Mouse (Mus musculus): ENCODE measurements at regions not wholly inside any gene's neighbourhood (a gene's known extent, or its start where the extent isn't known, plus 50 kb on each side); places are given as distances from the start of the nearest gene placed in this dataset.

GRCm38 (mm10) chr2:78987388-78987787 lies 119.5 kb downstream of the Ube2e3 start:
- Histone ChIP-seq H3K9ac (ENCODE audit: low read depth, low read length) (no peak overlapping the region), H3K4me3 (no peak overlapping the region), H3K27ac (no peak overlapping the region), H3K4me1 (ENCODE audit: control insufficient read depth, insufficient read depth, low read length) (no peaks in the 10 kb centered on the region), H3K79me2 (replicated peaks; ENCODE audit: control insufficient read depth, insufficient read depth, low read length) (no peaks in the 10 kb centered on the region), H3K36me3 (ENCODE audit: control insufficient read depth, insufficient read depth, low read length) (no peaks in the 10 kb centered on the region), H3K27me3 (ENCODE audit: control insufficient read depth, insufficient read depth, low read length) (no peaks in the 10 kb centered on the region)
- WGBS: 97% methylated on average over 3 of the region's 3 CpGs
- intact Hi-C loops (cut with DNase I): no loop called here
- no peak for DNase-seq
- no peak for TF ChIP-seq CTCF (IDR thresholded peaks at IDR 0.05)
- TF ChIP-seq POLR2A (IDR thresholded peaks at IDR 0.05; ENCODE audit: insufficient read depth, low read depth, low read length): no peak
- TF ChIP-seq EP300 (IDR thresholded peaks at IDR 0.05; ENCODE audit: insufficient read depth, low read depth, low read length): no peak

GRCm38 (mm10) chr2:78988224-78988623 lies 120.3 kb downstream of the Ube2e3 start:
- Histone ChIP-seq H3K27me3 (ENCODE audit: control insufficient read depth, insufficient read depth, low read length) (no peaks in the 10 kb centered on the region), H3K9ac (ENCODE audit: low read depth, low read length) (no peak overlapping the region), H3K27ac (no peak overlapping the region), H3K36me3 (ENCODE audit: control insufficient read depth, insufficient read depth, low read length) (no peaks in the 10 kb centered on the region), H3K79me2 (replicated peaks; ENCODE audit: control insufficient read depth, insufficient read depth, low read length) (no peaks in the 10 kb centered on the region), H3K4me1 (ENCODE audit: control insufficient read depth, insufficient read depth, low read length) (no peaks in the 10 kb centered on the region), H3K4me3 (no peak overlapping the region)
- no peak for DNase-seq
- TF ChIP-seq POLR2A (IDR thresholded peaks at IDR 0.05; ENCODE audit: insufficient read depth, low read depth, low read length): no peak
- no peak for TF ChIP-seq CTCF (IDR thresholded peaks at IDR 0.05)
- TF ChIP-seq EP300 (IDR thresholded peaks at IDR 0.05; ENCODE audit: insufficient read depth, low read depth, low read length): no peak
- WGBS: 89% methylated on average over 2 of the region's 2 CpGs
- intact Hi-C loops (cut with DNase I): no loop called here

GRCm38 (mm10) chr2:78994800-78995555 lies 127.1 kb downstream of the Ube2e3 start:
- no peaks in the 10 kb centered on the region for H3K27me3 ChIP-seq (ENCODE audit: control insufficient read depth, insufficient read depth, low read length)
- H3K4me3 ChIP-seq: no peak overlapping the region
- intact Hi-C loops (cut with DNase I): no loop called here
- DNase-seq: no peak
- no peaks in the 10 kb centered on the region for H3K79me2 ChIP-seq (replicated peaks; ENCODE audit: control insufficient read depth, insufficient read depth, low read length)
- H3K4me1 ChIP-seq (ENCODE audit: control insufficient read depth, insufficient read depth, low read length): no peaks in the 10 kb centered on the region
- 74% methylated on average over 3 of the region's 3 CpGs for WGBS
- H3K36me3 ChIP-seq (ENCODE audit: control insufficient read depth, insufficient read depth, low read length): no peaks in the 10 kb centered on the region
- no peak for TF ChIP-seq EP300 (IDR thresholded peaks at IDR 0.05; ENCODE audit: insufficient read depth, low read depth, low read length)
- TF ChIP-seq CTCF (IDR thresholded peaks at IDR 0.05): no peak
- TF ChIP-seq POLR2A (IDR thresholded peaks at IDR 0.05; ENCODE audit: insufficient read depth, low read depth, low read length): no peak
- H3K27ac ChIP-seq: no peak overlapping the region
- H3K9ac ChIP-seq (ENCODE audit: low read depth, low read length): no peak overlapping the region

- DNase-seq: no peak
- intact Hi-C loops (cut with DNase I): no loop called here
- TF ChIP-seq CTCF (IDR thresholded peaks at IDR 0.05) (no peak), POLR2A (IDR thresholded peaks at IDR 0.05; ENCODE audit: insufficient read depth, low read depth, low read length) (no peak), EP300 (IDR thresholded peaks at IDR 0.05; ENCODE audit: insufficient read depth, low read depth, low read length) (no peak)
- H3K27ac ChIP-seq: no peak overlapping the region
- 98% methylated on average over 8 of the region's 8 CpGs for WGBS
- no peaks in the 10 kb centered on the region for H3K36me3 ChIP-seq (ENCODE audit: control insufficient read depth, insufficient read depth, low read length)
- H3K27me3 ChIP-seq (ENCODE audit: control insufficient read depth, insufficient read depth, low read length): no peaks in the 10 kb centered on the region
- H3K79me2 ChIP-seq (replicated peaks; ENCODE audit: control insufficient read depth, insufficient read depth, low read length): no peaks in the 10 kb centered on the region
- H3K9ac ChIP-seq (ENCODE audit: low read depth, low read length): no peak overlapping the region
- no peak overlapping the region for H3K4me3 ChIP-seq
- H3K4me1 ChIP-seq (ENCODE audit: control insufficient read depth, insufficient read depth, low read length): no peaks in the 10 kb centered on the region
These were observed 130.7 kb downstream of the Ube2e3 start for GRCm38 (mm10) chr2:78998637-78999036.

- Histone ChIP-seq H3K4me3 (no peak overlapping the region), H3K27me3 (ENCODE audit: control insufficient read depth, insufficient read depth, low read length) (no peaks in the 10 kb centered on the region), H3K9ac (ENCODE audit: low read depth, low read length) (no peak overlapping the region), H3K36me3 (ENCODE audit: control insufficient read depth, insufficient read depth, low read length) (no peaks in the 10 kb centered on the region), H3K27ac (no peak overlapping the region), H3K79me2 (replicated peaks; ENCODE audit: control insufficient read depth, insufficient read depth, low read length) (no peaks in the 10 kb centered on the region), H3K4me1 (ENCODE audit: control insufficient read depth, insufficient read depth, low read length) (no peaks in the 10 kb centered on the region)
- intact Hi-C loops (cut with DNase I): no loop called here
- no peak for DNase-seq
- TF ChIP-seq CTCF (IDR thresholded peaks at IDR 0.05) (no peak), EP300 (IDR thresholded peaks at IDR 0.05; ENCODE audit: insufficient read depth, low read depth, low read length) (no peak), POLR2A (IDR thresholded peaks at IDR 0.05; ENCODE audit: insufficient read depth, low read depth, low read length) (no peak)
- 59% methylated on average over 4 of the region's 4 CpGs for WGBS
These were observed 131.5 kb downstream of the Ube2e3 start for GRCm38 (mm10) chr2:78999410-78999809.

- intact Hi-C loops (cut with DNase I): no loop called here
- Histone ChIP-seq H3K9ac (ENCODE audit: low read depth, low read length) (no peak overlapping the region), H3K4me1 (ENCODE audit: control insufficient read depth, insufficient read depth, low read length) (no peaks in the 10 kb centered on the region), H3K27me3 (ENCODE audit: control insufficient read depth, insufficient read depth, low read length) (no peaks in the 10 kb centered on the region), H3K36me3 (ENCODE audit: control insufficient read depth, insufficient read depth, low read length) (no peaks in the 10 kb centered on the region), H3K4me3 (no peak overlapping the region), H3K79me2 (replicated peaks; ENCODE audit: control insufficient read depth, insufficient read depth, low read length) (no peaks in the 10 kb centered on the region), H3K27ac (no peak overlapping the region)
- 46% methylated on average over 1 of the region's 1 CpGs for WGBS
- no peak for TF ChIP-seq POLR2A (IDR thresholded peaks at IDR 0.05; ENCODE audit: insufficient read depth, low read depth, low read length)
- no peak for TF ChIP-seq CTCF (IDR thresholded peaks at IDR 0.05)
- no peak for TF ChIP-seq EP300 (IDR thresholded peaks at IDR 0.05; ENCODE audit: insufficient read depth, low read depth, low read length)
- no peak for DNase-seq
These were observed 136.9 kb downstream of the Ube2e3 start for GRCm38 (mm10) chr2:79004862-79005261.

Data from heart, adult 2 months (tissue).